Mouse (Mus musculus): ENCODE results near the gene Mtor. TPM values are rescaled to one million over a fixed set of nuclear protein-coding genes. Genes with fewer than 3 reads are reported as not detected.
A peak's percentile ranks its signal among the peaks of the same experiment; 100 is the strongest.

Mtor gene
- polyA plus RNA-seq, 1 experiment from 2014 or later: 16.3 TPM

GRCm38 (mm10) chr4:148557766-148558165 is 109.4 kb downstream of the Mtor start:
- Histone ChIP-seq H3K36me3 (ENCODE audit: insufficient read depth, low read length) (peaks cover 56% of the 10 kb centered on the region), H3K4me3 (ENCODE audit: low read length) (peak overlapping the region; percentile 89), H3K27me3 (ENCODE audit: insufficient read depth, low read length) (no peaks in the 10 kb centered on the region), H3K4me1 (ENCODE audit: insufficient read depth, low read length) (peaks cover 5% of the 10 kb centered on the region; the same call in 1 of the 2 replicates), H3K4me2 (replicated peaks; ENCODE audit: low read depth, low read length) (peak overlapping the region; percentile 63), H3K9ac (replicated peaks; ENCODE audit: low read length) (peak overlapping the region; percentile 99), H3K27ac (ENCODE audit: low read length) (peak overlapping the region; percentile 92), H3K9me3 (ENCODE audit: low read length) (no peaks in the 10 kb centered on the region)
- 27% methylated on average over 6 of the region's 6 CpGs for WGBS
- no peak for ATAC-seq (ENCODE audit: low FRiP score, low TSS enrichment)

DNA sequence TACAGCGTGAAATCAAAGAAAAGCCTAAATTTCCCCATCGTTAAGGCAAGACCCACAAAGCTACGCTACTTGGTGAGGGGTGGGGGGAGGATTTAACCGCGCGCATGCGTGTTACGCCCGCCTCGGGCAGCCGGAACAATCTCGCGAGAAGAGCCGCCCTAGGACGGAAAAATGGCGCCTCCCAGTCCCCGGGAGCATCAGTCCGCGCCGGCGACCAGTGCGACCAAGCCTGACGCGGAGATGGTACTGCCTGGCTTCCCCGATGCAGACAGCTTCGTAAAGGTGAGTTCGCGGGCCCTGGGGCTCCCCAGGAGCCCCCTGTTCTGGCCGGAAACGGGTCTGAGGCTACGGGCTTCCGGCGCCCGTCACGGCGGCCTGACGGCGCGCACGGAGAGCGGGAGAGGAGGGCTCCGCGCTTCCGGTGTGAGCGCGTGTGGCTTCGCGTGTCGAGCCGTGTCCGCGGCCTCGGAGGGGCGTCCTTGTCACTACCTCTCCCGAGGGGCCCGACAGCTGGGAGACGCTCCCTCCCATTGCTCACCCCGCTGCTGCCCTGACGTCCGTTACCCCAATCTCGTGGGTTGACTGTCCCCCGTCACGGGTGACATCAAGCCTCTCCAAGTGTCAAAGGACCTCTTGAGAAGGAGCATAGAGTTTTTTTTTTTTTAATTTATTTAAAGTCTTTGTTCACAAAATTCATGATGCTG is 110.0 kb downstream of the Mtor start, which contains the start of gene Exosc10:
Gene Exosc10 (plus strand): TSS at position 133 of the 704 bp plus-strand sequence.
- Histone ChIP-seq H3K27me3 (ENCODE audit: insufficient read depth, low read length) (no peaks in the 10 kb centered on the region), H3K9ac (replicated peaks; ENCODE audit: low read length) (peak within 1 kb of the TSS; percentile 99), H3K4me3 (ENCODE audit: low read length) (peak within 1 kb of the TSS; percentile 89), H3K4me2 (replicated peaks; ENCODE audit: low read depth, low read length) (peak within 1 kb of the TSS; percentile 63), H3K36me3 (ENCODE audit: insufficient read depth, low read length) (peaks cover 56% of the 10 kb centered on the region), H3K9me3 (ENCODE audit: low read length) (no peaks in the 10 kb centered on the region), H3K4me1 (ENCODE audit: insufficient read depth, low read length) (peaks cover 5% of the 10 kb centered on the region; the same call in 1 of the 2 replicates), H3K27ac (ENCODE audit: low read length) (peak within 1 kb of the TSS; percentile 92)
- ATAC-seq (ENCODE audit: low FRiP score, low TSS enrichment): peak; percentile 93
- under 1% methylated on average over 63 of the region's 63 CpGs for WGBS

GRCm38 (mm10) chr4:148562676-148563075 is 114.3 kb downstream of the Mtor start:
- peaks cover 76% of the 10 kb centered on the region for H3K36me3 ChIP-seq (ENCODE audit: insufficient read depth, low read length)
- WGBS: 95% methylated on average over 17 of the region's 17 CpGs
- ATAC-seq (ENCODE audit: low FRiP score, low TSS enrichment): no peak
- H3K4me1 ChIP-seq (ENCODE audit: insufficient read depth, low read length): peaks cover 5% of the 10 kb centered on the region; the same call in 1 of the 2 replicates
- H3K9me3 ChIP-seq (ENCODE audit: low read length): no peaks in the 10 kb centered on the region
- no peak overlapping the region for H3K4me3 ChIP-seq (ENCODE audit: low read length)
- H3K9ac ChIP-seq (replicated peaks; ENCODE audit: low read length): no peak overlapping the region
- H3K27me3 ChIP-seq (ENCODE audit: insufficient read depth, low read length): no peaks in the 10 kb centered on the region
- no peak overlapping the region for H3K27ac ChIP-seq (ENCODE audit: low read length)
- H3K4me2 ChIP-seq (replicated peaks; ENCODE audit: low read depth, low read length): no peak overlapping the region

GRCm38 (mm10) chr4:148563595-148563994 is 115.2 kb downstream of the Mtor start:
- H3K9ac ChIP-seq (replicated peaks; ENCODE audit: low read length): no peak overlapping the region
- H3K4me3 ChIP-seq (ENCODE audit: low read length): no peak overlapping the region
- no peaks in the 10 kb centered on the region for H3K27me3 ChIP-seq (ENCODE audit: insufficient read depth, low read length)
- ATAC-seq (ENCODE audit: low FRiP score, low TSS enrichment): no peak
- 88% methylated on average over 12 of the region's 12 CpGs for WGBS
- peaks cover 5% of the 10 kb centered on the region; the same call in 1 of the 2 replicates for H3K4me1 ChIP-seq (ENCODE audit: insufficient read depth, low read length)
- H3K36me3 ChIP-seq (ENCODE audit: insufficient read depth, low read length): peaks cover 86% of the 10 kb centered on the region
- no peak overlapping the region for H3K4me2 ChIP-seq (replicated peaks; ENCODE audit: low read depth, low read length)
- H3K27ac ChIP-seq (ENCODE audit: low read length): no peak overlapping the region
- no peaks in the 10 kb centered on the region for H3K9me3 ChIP-seq (ENCODE audit: low read length)

- H3K4me3 ChIP-seq (ENCODE audit: low read length): no peak overlapping the region
- WGBS: 92% methylated on average over 10 of the region's 10 CpGs
- H3K4me1 ChIP-seq (ENCODE audit: insufficient read depth, low read length): no peaks in the 10 kb centered on the region
- H3K9ac ChIP-seq (replicated peaks; ENCODE audit: low read length): no peak overlapping the region
- no peak overlapping the region for H3K4me2 ChIP-seq (replicated peaks; ENCODE audit: low read depth, low read length)
- no peak for ATAC-seq (ENCODE audit: low FRiP score, low TSS enrichment)
- no peak overlapping the region for H3K27ac ChIP-seq (ENCODE audit: low read length)
- peaks cover 94% of the 10 kb centered on the region for H3K36me3 ChIP-seq (ENCODE audit: insufficient read depth, low read length)
- no peaks in the 10 kb centered on the region for H3K27me3 ChIP-seq (ENCODE audit: insufficient read depth, low read length)
- no peaks in the 10 kb centered on the region for H3K9me3 ChIP-seq (ENCODE audit: low read length)
Observed at GRCm38 (mm10) chr4:148570138-148570537, 121.7 kb downstream of the Mtor start.

GRCm38 (mm10) chr4:148570693-148571295 is 122.4 kb downstream of the Mtor start:
- no peaks in the 10 kb centered on the region for H3K27me3 ChIP-seq (ENCODE audit: insufficient read depth, low read length)
- WGBS: 95% methylated on average over 9 of the region's 9 CpGs
- ATAC-seq (ENCODE audit: low FRiP score, low TSS enrichment): no peak
- H3K4me3 ChIP-seq (ENCODE audit: low read length): no peak overlapping the region
- H3K36me3 ChIP-seq (ENCODE audit: insufficient read depth, low read length): peaks cover 94% of the 10 kb centered on the region
- no peaks in the 10 kb centered on the region for H3K4me1 ChIP-seq (ENCODE audit: insufficient read depth, low read length)
- H3K27ac ChIP-seq (ENCODE audit: low read length): no peak overlapping the region
- H3K9me3 ChIP-seq (ENCODE audit: low read length): no peaks in the 10 kb centered on the region
- no peak overlapping the region for H3K4me2 ChIP-seq (replicated peaks; ENCODE audit: low read depth, low read length)
- H3K9ac ChIP-seq (replicated peaks; ENCODE audit: low read length): no peak overlapping the region

DNA sequence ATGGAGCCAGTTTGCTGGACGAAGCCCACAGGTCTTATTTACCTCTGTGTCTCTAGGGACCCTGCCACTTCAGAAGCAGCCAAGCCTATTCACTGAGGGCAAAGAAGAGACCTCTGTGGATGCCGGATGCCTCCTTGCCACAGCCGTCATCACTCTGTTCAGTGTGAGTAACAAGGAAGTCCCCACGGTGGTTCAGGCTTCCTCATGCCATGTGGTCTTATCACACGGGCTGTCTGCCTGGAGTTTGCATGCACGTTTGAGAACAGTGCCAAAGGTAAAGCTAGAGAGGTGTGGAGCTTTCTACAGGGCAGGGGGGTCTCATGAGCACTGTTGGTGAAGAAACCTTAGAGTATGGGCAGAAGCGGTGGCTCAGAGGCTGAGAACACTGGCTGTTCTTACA is 124.8 kb downstream of the Mtor start:
- Histone ChIP-seq H3K36me3 (ENCODE audit: insufficient read depth, low read length) (peaks cover 93% of the 10 kb centered on the region), H3K27ac (ENCODE audit: low read length) (no peak overlapping the region), H3K27me3 (ENCODE audit: insufficient read depth, low read length) (no peaks in the 10 kb centered on the region), H3K9me3 (ENCODE audit: low read length) (no peaks in the 10 kb centered on the region), H3K4me3 (ENCODE audit: low read length) (no peak overlapping the region), H3K4me1 (ENCODE audit: insufficient read depth, low read length) (no peaks in the 10 kb centered on the region), H3K9ac (replicated peaks; ENCODE audit: low read length) (no peak overlapping the region), H3K4me2 (replicated peaks; ENCODE audit: low read depth, low read length) (no peak overlapping the region)
- no peak for ATAC-seq (ENCODE audit: low FRiP score, low TSS enrichment)
- 91% methylated on average over 7 of the region's 7 CpGs for WGBS

GRCm38 (mm10) chr4:148580765-148581164 is 132.4 kb downstream of the Mtor start:
- no peaks in the 10 kb centered on the region for H3K9me3 ChIP-seq (ENCODE audit: low read length)
- H3K27me3 ChIP-seq (ENCODE audit: insufficient read depth, low read length): no peaks in the 10 kb centered on the region
- H3K4me2 ChIP-seq (replicated peaks; ENCODE audit: low read depth, low read length): no peak overlapping the region
- no peaks in the 10 kb centered on the region for H3K4me1 ChIP-seq (ENCODE audit: insufficient read depth, low read length)
- H3K36me3 ChIP-seq (ENCODE audit: insufficient read depth, low read length): peaks cover 67% of the 10 kb centered on the region
- H3K27ac ChIP-seq (ENCODE audit: low read length): no peak overlapping the region
- peak; percentile 16; the same call in 1 of the 2 replicates for ATAC-seq (ENCODE audit: low FRiP score, low TSS enrichment)
- H3K9ac ChIP-seq (replicated peaks; ENCODE audit: low read length): no peak overlapping the region
- 91% methylated on average over 9 of the region's 9 CpGs for WGBS
- no peak overlapping the region for H3K4me3 ChIP-seq (ENCODE audit: low read length)

GRCm38 (mm10) chr4:148581422-148581821 is 133.0 kb downstream of the Mtor start:
- no peak overlapping the region for H3K4me3 ChIP-seq (ENCODE audit: low read length)
- no peaks in the 10 kb centered on the region for H3K27me3 ChIP-seq (ENCODE audit: insufficient read depth, low read length)
- H3K27ac ChIP-seq (ENCODE audit: low read length): no peak overlapping the region
- H3K36me3 ChIP-seq (ENCODE audit: insufficient read depth, low read length): peaks cover 61% of the 10 kb centered on the region
- no peak overlapping the region for H3K9ac ChIP-seq (replicated peaks; ENCODE audit: low read length)
- no peak for ATAC-seq (ENCODE audit: low FRiP score, low TSS enrichment)
- H3K9me3 ChIP-seq (ENCODE audit: low read length): no peaks in the 10 kb centered on the region
- H3K4me2 ChIP-seq (replicated peaks; ENCODE audit: low read depth, low read length): no peak overlapping the region
- H3K4me1 ChIP-seq (ENCODE audit: insufficient read depth, low read length): no peaks in the 10 kb centered on the region
- WGBS: 84% methylated on average over 5 of the region's 5 CpGs

DNA sequence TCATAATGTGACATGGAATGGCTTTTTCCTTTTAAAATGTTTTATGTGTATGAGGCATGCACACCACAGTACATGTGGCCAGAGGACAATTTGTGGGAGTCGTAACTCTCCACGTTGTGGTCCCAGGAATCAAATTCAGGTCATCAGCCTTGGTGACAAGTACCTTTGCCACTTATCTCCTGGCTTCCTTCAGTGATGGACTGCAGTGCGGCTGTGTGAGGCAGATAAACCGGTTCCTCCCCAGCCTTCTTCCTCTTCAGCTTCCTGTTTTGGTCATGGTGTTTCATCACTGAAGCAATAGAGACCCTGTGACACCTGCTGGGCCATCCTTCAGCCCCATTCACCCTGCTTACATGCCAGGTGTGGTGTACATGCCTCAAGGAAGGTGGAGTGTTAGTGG is 134.8 kb downstream of the Mtor start:
- Histone ChIP-seq H3K9me3 (ENCODE audit: low read length) (no peaks in the 10 kb centered on the region), H3K9ac (replicated peaks; ENCODE audit: low read length) (no peak overlapping the region), H3K4me3 (ENCODE audit: low read length) (no peak overlapping the region), H3K27ac (ENCODE audit: low read length) (no peak overlapping the region), H3K4me1 (ENCODE audit: insufficient read depth, low read length) (no peaks in the 10 kb centered on the region), H3K36me3 (ENCODE audit: insufficient read depth, low read length) (peaks cover 44% of the 10 kb centered on the region), H3K4me2 (replicated peaks; ENCODE audit: low read depth, low read length) (no peak overlapping the region), H3K27me3 (ENCODE audit: insufficient read depth, low read length) (no peaks in the 10 kb centered on the region)
- 72% methylated on average over 4 of the region's 4 CpGs for WGBS
- no peak for ATAC-seq (ENCODE audit: low FRiP score, low TSS enrichment)
